Mouse (Mus musculus) liver, embryonic 14.5 days (tissue): ENCODE data around the gene Ust. TPM values are rescaled to one million over a fixed set of nuclear protein-coding genes. Genes with fewer than 3 reads are reported as not detected.

Experiments
- ATAC-seq: fragments of 200-750 bp; cut with Nextera tagmentation; 2 replicates; pipeline ENCODE4 v1.8.0; 2017; ENCODE audit warnings: moderate number of reproducible peaks, mild to moderate bottlenecking, moderate library complexity; ENCODE audit not compliant: insufficient read depth
- DNase-seq, 3 experiments: peaks; one replicate each; pipeline ENCODE4 v3.0.0-alpha.2; 2012 to 2013; ENCODE audit warnings: low read depth in 3 of 3, low spot score in 3 of 3
- H3K27ac ChIP-seq: fragments of 300-500 bp; sonication (generic); 2 replicates; pipeline ENCODE4 v1.5.1; 2014; ENCODE audit warnings: moderate library complexity, mild to moderate bottlenecking, control low read depth, inconsistent platforms
- H3K27me3 ChIP-seq: fragments of 300-500 bp; sonication (generic); 2 replicates; pipeline ENCODE4 v1.6.1; 2014; ENCODE audit warnings: mild to moderate bottlenecking, low read length, moderate library complexity; ENCODE audit not compliant: control insufficient read depth, insufficient read depth
- H3K36me3 ChIP-seq: fragments of 300-500 bp; sonication (generic); replicated peaks from 2 replicates; pipeline ENCODE4 v1.6.1; 2014; ENCODE audit warnings: low read depth; ENCODE audit not compliant: control insufficient read depth, insufficient read depth
- H3K4me1 ChIP-seq, 2 experiments: fragments of 200-500 bp in 1 of 2; fragments of 300-500 bp in 1 of 2; sonication (generic) in 1 of 2; replicated peaks; 2 replicates each; pipeline ENCODE4 v1.6.1; 2012 to 2014; ENCODE audit warnings: antibody characterized with exemption in 1 of 2, inconsistent platforms in 1 of 2, low read length in 1 of 2; ENCODE audit not compliant: control insufficient read depth in 2 of 2, insufficient read depth in 2 of 2
- H3K4me2 ChIP-seq: fragments of 300-500 bp; sonication (generic); 2 replicates; pipeline ENCODE4 v1.6.1; 2014; ENCODE audit warnings: low read depth, mild to moderate bottlenecking, control low read depth, moderate library complexity
- H3K4me3 ChIP-seq, 2 experiments: fragments of 200-500 bp in 1 of 2; fragments of 300-500 bp in 1 of 2; sonication (generic) in 1 of 2; 2 replicates each; pipeline ENCODE4 v1.5.1; 2012 to 2014; ENCODE audit warnings: low read depth in 2 of 2, low read length in 2 of 2, mild to moderate bottlenecking in 2 of 2, control low read depth in 1 of 2, inconsistent platforms in 1 of 2, moderate library complexity in 1 of 2; ENCODE audit not compliant: insufficient read depth in 1 of 2
- H3K9ac ChIP-seq: fragments of 300-500 bp; sonication (generic); replicated peaks from 2 replicates; pipeline ENCODE4 v1.6.1; 2014; ENCODE audit warnings: mild to moderate bottlenecking, control low read depth, moderate library complexity
- H3K9me3 ChIP-seq: fragments of 300-500 bp; sonication (generic); 2 replicates; pipeline ENCODE4 v1.6.1; 2016; ENCODE audit warnings: low read length, mixed read lengths; ENCODE audit not compliant: control insufficient read depth
- CTCF ChIP-seq: IDR thresholded peaks from 2 replicates; pipeline ENCODE4 v1.5.1; 2016; ENCODE audit warnings: antibody characterized with exemption, low read depth, control low read depth
- EP300 ChIP-seq: IDR thresholded peaks from 2 replicates; pipeline ENCODE4 v1.6.1; 2016; ENCODE audit warnings: antibody characterized with exemption, low read depth
- WGBS: fragments of 180-500 bp; shearing (Covaris S2); extraction: QIAGEN DNeasy Blood & Tissue Kit; methylation state at CpG from one replicate; pipeline ENCODE4 v1.1.7; 2014; ENCODE audit not compliant: insufficient replicate concordance; 5-methylcytosine and 5-hydroxymethylcytosine counted together
- polyA plus RNA-seq, 2 experiments: library from polyadenylated mRNA; depleted of rRNA in 1 of 2; stranded (reverse) in 1 of 2; unstranded in 1 of 2; fragments of >200 nt; fragmentation: Nextera tagmentation in 1 of 2; extraction: Ambion mirVana in 1 of 2; gene quantifications; 2 replicates each; pipeline versions ENCODE4 v1.2.1 to v1.2.3; 2012 to 2014

Ust gene
- polyA plus RNA-seq, 2 experiments: 0.30 to 0.42 TPM

- Histone ChIP-seq H3K27ac (no peak overlapping the region), H3K9me3 (no peaks in the 10 kb centered on the region), H3K9ac (no peak overlapping the region), H3K36me3 (no peaks in the 10 kb centered on the region), H3K4me3 (no peak overlapping the region), H3K4me1 (peaks cover 0 to 4% of the 10 kb centered on the region in 2 experiments; a peak in 1 of 4 replicates), H3K27me3 (no peaks in the 10 kb centered on the region), H3K4me2 (no peak overlapping the region)
- no peak for DNase-seq
- ATAC-seq: no peak
- TF ChIP-seq CTCF: no peak
- no peak for TF ChIP-seq EP300
- 61% methylated on average over 4 of the region's 4 CpGs for WGBS
Measured at GRCm38 (mm10) chr10:8181596-8182185, 336.9 kb downstream of the Ust start.

GRCm38 (mm10) chr10:8177618-8178017 lies 341.0 kb downstream of the Ust start:
- H3K4me2 ChIP-seq: no peak overlapping the region
- no peak overlapping the region for H3K9ac ChIP-seq
- H3K9me3 ChIP-seq: no peaks in the 10 kb centered on the region
- ATAC-seq: no peak
- TF ChIP-seq EP300 (no peak), CTCF (peak; percentile 32; the same call in 1 of the 2 replicates)
- H3K36me3 ChIP-seq: no peaks in the 10 kb centered on the region
- H3K4me1 ChIP-seq: peaks cover 0 to 3% of the 10 kb centered on the region in 2 experiments; a peak in 1 of 4 replicates
- 49% methylated on average over 5 of the region's 5 CpGs for WGBS
- H3K27me3 ChIP-seq: no peaks in the 10 kb centered on the region
- no peak for DNase-seq
- H3K27ac ChIP-seq: no peak overlapping the region
- no peak overlapping the region for H3K4me3 ChIP-seq

- no peaks in the 10 kb centered on the region for H3K27me3 ChIP-seq
- TF ChIP-seq CTCF (no peak), EP300 (no peak)
- DNase-seq: no peak
- H3K9ac ChIP-seq: no peak overlapping the region
- no peaks in the 10 kb centered on the region for H3K9me3 ChIP-seq
- no peak overlapping the region for H3K4me3 ChIP-seq
- WGBS: 26% methylated on average over 13 of the region's 13 CpGs
- H3K4me2 ChIP-seq: no peak overlapping the region
- H3K36me3 ChIP-seq: no peaks in the 10 kb centered on the region
- ATAC-seq: no peak
- H3K4me1 ChIP-seq: peaks cover 0 to 3% of the 10 kb centered on the region in 2 experiments; a peak in 1 of 4 replicates
- H3K27ac ChIP-seq: no peak overlapping the region
Measured at GRCm38 (mm10) chr10:8176351-8177053, 342.1 kb downstream of the Ust start.

- WGBS: 68% methylated on average over 3 of the region's 3 CpGs
- H3K4me3 ChIP-seq: no peak overlapping the region
- H3K9me3 ChIP-seq: no peaks in the 10 kb centered on the region
- peaks cover 0 to 3% of the 10 kb centered on the region in 2 experiments; a peak in 1 of 4 replicates for H3K4me1 ChIP-seq
- DNase-seq (no peak), ATAC-seq (no peak)
- H3K9ac ChIP-seq: no peak overlapping the region
- no peak overlapping the region for H3K27ac ChIP-seq
- TF ChIP-seq EP300 (no peak), CTCF (no peak)
- H3K27me3 ChIP-seq: no peaks in the 10 kb centered on the region
- H3K36me3 ChIP-seq: no peaks in the 10 kb centered on the region
- no peak overlapping the region for H3K4me2 ChIP-seq
Measured at GRCm38 (mm10) chr10:8176008-8176350, 342.6 kb downstream of the Ust start.

GRCm38 (mm10) chr10:8174697-8175096 lies 343.9 kb downstream of the Ust start:
- Histone ChIP-seq H3K27ac (no peak overlapping the region), H3K4me3 (no peak overlapping the region), H3K4me2 (no peak overlapping the region), H3K36me3 (no peaks in the 10 kb centered on the region), H3K9ac (no peak overlapping the region), H3K9me3 (no peaks in the 10 kb centered on the region), H3K4me1 (peaks cover 0 to 3% of the 10 kb centered on the region in 2 experiments; a peak in 1 of 4 replicates), H3K27me3 (no peaks in the 10 kb centered on the region)
- TF ChIP-seq CTCF: no peak
- TF ChIP-seq EP300: no peak
- no peak for ATAC-seq
- no peak for DNase-seq
- WGBS: 74% methylated on average over 2 of the region's 2 CpGs
